Mouse (Mus musculus) lung, embryonic 15.5 days (tissue): ENCODE data around the gene Acaca. TPM values are rescaled to one million over a fixed set of nuclear protein-coding genes. Genes with fewer than 3 reads are reported as not detected.

Source experiments
- ATAC-seq: fragments of 200-750 bp; cut with Nextera tagmentation; 2 replicates; pipeline ENCODE4 v1.8.0; 2017; ENCODE audit warnings: moderate number of reproducible peaks, borderline replicate concordance; ENCODE audit not compliant: low FRiP score, low TSS enrichment; ENCODE audit errors: extremely low read depth
- H3K27ac ChIP-seq: fragments of 300-500 bp; sonication (generic); 2 replicates; pipeline ENCODE4 v1.5.1; 2015; ENCODE audit warnings: moderate library complexity, mild to moderate bottlenecking, inconsistent platforms
- H3K27me3 ChIP-seq: fragments of 300-500 bp; sonication (generic); 2 replicates; pipeline ENCODE4 v1.6.1; 2015; ENCODE audit warnings: inconsistent platforms
- H3K36me3 ChIP-seq: fragments of 300-500 bp; sonication (generic); 2 replicates; pipeline ENCODE4 v1.6.1; 2015; ENCODE audit warnings: inconsistent platforms
- H3K4me1 ChIP-seq: fragments of 300-500 bp; sonication (generic); 2 replicates; pipeline ENCODE4 v1.6.1; 2015; ENCODE audit warnings: inconsistent platforms
- H3K4me2 ChIP-seq: fragments of 300-500 bp; sonication (generic); 2 replicates; pipeline ENCODE4 v1.6.1; 2015; ENCODE audit warnings: inconsistent platforms, mild to moderate bottlenecking, moderate library complexity
- H3K4me3 ChIP-seq: fragments of 300-500 bp; sonication (generic); 2 replicates; pipeline ENCODE4 v1.5.1; 2015; ENCODE audit warnings: mild to moderate bottlenecking, inconsistent platforms
- H3K9ac ChIP-seq: fragments of 300-500 bp; sonication (generic); 2 replicates; pipeline ENCODE4 v1.6.1; 2015; ENCODE audit warnings: inconsistent platforms
- H3K9me3 ChIP-seq: fragments of 300-500 bp; sonication (generic); 2 replicates; pipeline ENCODE4 v1.6.1; 2016; ENCODE audit warnings: inconsistent platforms
- WGBS: fragments of 180-500 bp; shearing (Covaris S2); methylation state at CpG from one replicate; pipeline ENCODE4 v1.1.7; 2015; 5-methylcytosine and 5-hydroxymethylcytosine counted together
- polyA plus RNA-seq: library from polyadenylated mRNA; unstranded; fragments of >200 nt; fragmentation: Nextera tagmentation; extraction: Ambion mirVana; gene quantifications from 2 replicates; pipeline ENCODE4 v1.2.1, GENCODE M21; 2015

The Acaca gene
- polyA plus RNA-seq, 1 experiment from 2014 or later: 14.6 TPM

DNA sequence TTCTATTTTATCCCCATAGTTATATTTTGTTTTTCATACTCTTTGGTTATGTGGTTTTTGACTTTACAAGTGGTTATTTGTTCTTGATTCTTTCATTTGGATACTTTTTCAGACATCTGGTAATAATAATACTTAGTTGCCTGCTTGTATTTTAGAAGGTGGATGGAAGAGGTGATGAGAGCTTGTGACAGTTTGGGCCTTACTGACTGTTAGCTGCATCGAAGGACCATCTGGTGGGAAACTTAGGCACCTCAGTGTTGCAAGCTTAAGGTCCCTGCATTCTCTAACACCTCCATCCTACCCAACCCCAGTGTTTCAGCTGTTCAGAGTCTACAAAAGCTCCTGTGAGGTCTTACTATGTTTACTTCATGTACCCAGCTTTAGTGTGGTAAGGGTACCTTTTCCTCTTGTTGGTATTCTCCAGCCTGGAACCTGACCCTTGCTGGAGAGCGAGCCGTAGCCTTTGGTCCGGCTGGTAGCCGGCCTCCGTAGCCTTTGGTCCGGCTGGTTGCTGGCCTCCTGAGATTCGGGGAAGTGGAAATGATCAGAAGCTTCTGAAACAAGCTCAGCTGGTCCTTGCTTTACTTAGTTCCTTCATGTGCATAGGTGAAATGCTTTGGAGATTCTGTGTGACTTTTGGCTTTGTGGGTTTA is 61.2 kb downstream of the Acaca start:
- Histone ChIP-seq H3K4me3 (no peak overlapping the region), H3K27ac (no peak overlapping the region), H3K9me3 (no peaks in the 10 kb centered on the region), H3K36me3 (no peaks in the 10 kb centered on the region), H3K4me1 (no peaks in the 10 kb centered on the region), H3K4me2 (no peak overlapping the region), H3K9ac (no peak overlapping the region), H3K27me3 (no peaks in the 10 kb centered on the region)
- no peak for ATAC-seq
- WGBS: 85% methylated on average over 8 of the region's 8 CpGs

DNA sequence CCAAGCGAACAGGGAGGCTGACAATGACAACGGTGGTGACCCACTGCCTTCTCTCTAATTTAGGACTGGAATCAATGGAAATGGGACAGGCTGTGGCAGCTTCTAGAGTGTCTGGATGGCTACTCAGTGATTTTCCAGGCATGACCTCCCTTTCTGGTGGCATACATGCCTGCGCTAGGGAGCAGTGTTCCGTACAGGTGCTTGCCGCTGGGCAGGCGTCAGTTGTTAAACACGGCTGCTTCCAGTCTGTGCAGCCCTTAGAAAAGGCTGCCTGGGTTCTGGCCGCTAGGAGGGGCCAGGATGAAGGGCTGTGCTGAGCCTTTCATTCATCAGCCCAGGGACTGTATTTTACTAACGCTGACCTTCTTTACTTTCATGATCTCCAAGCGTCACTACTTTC is 63.8 kb downstream of the Acaca start:
- H3K9me3 ChIP-seq: no peaks in the 10 kb centered on the region
- no peak overlapping the region for H3K4me2 ChIP-seq
- no peak overlapping the region for H3K4me3 ChIP-seq
- no peak for ATAC-seq
- H3K27ac ChIP-seq: no peak overlapping the region
- 71% methylated on average over 10 of the region's 10 CpGs for WGBS
- no peaks in the 10 kb centered on the region for H3K4me1 ChIP-seq
- H3K9ac ChIP-seq: no peak overlapping the region
- H3K36me3 ChIP-seq: 0 out of 2 replicates have a peak, but pooled peaks cover 2% of the 10 kb centered on the region
- H3K27me3 ChIP-seq: no peaks in the 10 kb centered on the region

DNA sequence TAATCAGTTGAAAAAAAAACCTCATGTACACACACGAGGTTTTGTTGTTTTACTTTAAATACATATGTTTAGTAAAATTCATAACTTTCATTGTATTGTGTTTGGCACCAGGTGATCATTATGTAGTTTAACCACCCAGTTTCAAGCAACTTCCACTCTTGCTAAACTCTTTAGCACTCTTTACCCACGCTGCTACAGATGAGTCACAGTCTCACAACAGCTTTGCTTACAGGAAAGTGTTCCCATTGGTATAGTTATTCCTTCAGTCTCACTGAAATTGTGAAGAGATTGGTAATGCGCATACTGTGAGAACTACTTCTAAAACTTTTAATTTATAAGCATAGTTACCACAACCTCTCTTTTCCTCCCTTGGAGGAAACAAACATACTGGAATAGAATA is 65.3 kb downstream of the Acaca start:
- Histone ChIP-seq H3K9me3 (no peaks in the 10 kb centered on the region), H3K4me2 (no peak overlapping the region), H3K27ac (no peak overlapping the region), H3K4me3 (no peak overlapping the region), H3K36me3 (0 out of 2 replicates have a peak, but pooled peaks cover 2% of the 10 kb centered on the region), H3K4me1 (no peaks in the 10 kb centered on the region), H3K27me3 (no peaks in the 10 kb centered on the region), H3K9ac (no peak overlapping the region)
- WGBS: 84% methylated on average over 3 of the region's 3 CpGs
- ATAC-seq: no peak

DNA sequence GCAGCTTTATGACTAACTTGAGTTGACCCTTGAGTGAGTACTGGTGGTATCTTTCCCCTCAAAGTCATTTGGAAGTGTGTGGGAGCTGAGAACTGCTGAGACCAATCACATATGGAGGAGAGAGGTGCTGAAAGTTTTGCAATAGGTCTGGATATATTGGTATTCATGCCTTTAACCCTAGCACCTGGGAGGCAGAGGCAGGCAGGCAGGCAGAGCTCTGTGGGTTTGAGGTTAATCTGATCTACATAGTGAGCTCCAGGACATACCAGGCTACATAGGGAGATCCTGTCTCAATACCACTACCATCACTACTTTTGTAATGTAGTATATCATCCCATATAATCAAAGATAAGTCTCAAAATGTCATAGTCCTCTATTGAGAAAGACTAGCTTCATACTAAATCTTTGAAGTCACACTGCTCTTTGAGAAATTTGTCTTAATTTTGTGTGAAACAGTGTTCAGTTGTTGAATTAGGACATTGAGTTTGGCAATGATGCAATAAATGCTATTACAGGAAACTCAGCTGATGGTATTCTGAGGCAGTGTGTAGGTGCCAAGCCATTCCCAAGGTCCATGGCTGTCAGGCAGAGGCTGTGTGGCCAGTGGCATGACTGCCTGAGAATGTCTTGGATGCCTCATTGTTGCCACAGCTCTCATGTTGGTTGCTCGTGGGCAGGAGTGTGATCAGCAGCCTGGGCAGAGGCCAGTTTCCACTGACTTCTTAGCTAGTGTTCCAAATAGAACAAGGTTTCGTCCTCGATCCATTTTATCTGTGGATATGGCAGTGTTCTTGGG is 68.3 kb downstream of the Acaca start:
- no peaks in the 10 kb centered on the region for H3K27me3 ChIP-seq
- no peaks in the 10 kb centered on the region for H3K4me1 ChIP-seq
- H3K9ac ChIP-seq: no peak overlapping the region
- H3K4me3 ChIP-seq: no peak overlapping the region
- H3K9me3 ChIP-seq: no peaks in the 10 kb centered on the region
- H3K4me2 ChIP-seq: no peak overlapping the region
- H3K36me3 ChIP-seq: 0 out of 2 replicates have a peak, but pooled peaks cover 2% of the 10 kb centered on the region
- H3K27ac ChIP-seq: no peak overlapping the region
- ATAC-seq: no peak
- 90% methylated on average over 3 of the region's 3 CpGs for WGBS

DNA sequence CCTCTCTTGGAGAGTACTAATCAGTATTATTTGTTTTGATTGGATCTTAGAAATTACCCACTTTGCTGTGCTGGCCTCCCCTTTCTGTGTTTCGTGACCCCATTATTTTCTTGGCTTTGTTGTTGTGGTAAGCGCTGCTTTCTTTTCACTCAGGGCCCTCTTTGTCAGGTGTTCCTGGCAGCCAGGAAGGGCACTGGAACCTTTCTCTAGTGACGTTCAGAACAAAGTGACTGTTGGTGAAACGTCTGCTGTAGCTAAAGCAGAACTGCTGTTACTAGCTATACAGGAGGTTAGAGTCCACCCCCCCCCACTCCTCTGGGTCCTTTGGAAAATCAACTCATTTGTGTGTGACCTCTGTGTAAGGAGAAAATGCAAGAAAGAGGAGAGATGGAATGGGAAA is 76.3 kb downstream of the Acaca start:
- WGBS: 66% methylated on average over 4 of the region's 4 CpGs
- no peak for ATAC-seq
- no peak overlapping the region for H3K27ac ChIP-seq
- no peak overlapping the region for H3K4me2 ChIP-seq
- H3K27me3 ChIP-seq: no peaks in the 10 kb centered on the region
- H3K9me3 ChIP-seq: no peaks in the 10 kb centered on the region
- no peaks in the 10 kb centered on the region for H3K36me3 ChIP-seq
- H3K4me3 ChIP-seq: no peak overlapping the region
- H3K9ac ChIP-seq: no peak overlapping the region
- no peaks in the 10 kb centered on the region for H3K4me1 ChIP-seq

DNA sequence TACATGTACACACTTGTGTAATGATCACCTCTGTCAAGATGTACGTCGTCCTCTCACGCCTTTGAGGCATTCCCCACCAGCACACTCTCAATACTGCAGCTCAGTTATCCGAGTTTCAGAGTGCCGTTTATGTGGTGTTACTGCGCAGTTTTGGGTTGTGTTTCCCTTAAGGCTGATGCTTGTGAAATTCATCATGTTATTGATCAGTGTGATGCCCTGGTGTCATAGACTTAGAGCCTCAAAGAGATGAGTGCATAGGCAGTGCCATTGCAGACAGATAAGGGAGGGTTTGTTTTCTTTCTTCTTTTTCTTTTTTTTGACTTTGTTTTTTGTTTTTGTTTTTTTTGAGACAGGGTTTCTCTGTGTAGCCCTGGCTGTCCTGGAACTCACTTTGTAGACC is 81.4 kb downstream of the Acaca start:
- Histone ChIP-seq H3K4me2 (no peak overlapping the region), H3K36me3 (peaks cover 4% of the 10 kb centered on the region; the same call in 1 of the 2 replicates), H3K4me3 (no peak overlapping the region), H3K27ac (no peak overlapping the region), H3K9ac (no peak overlapping the region), H3K9me3 (no peaks in the 10 kb centered on the region), H3K4me1 (no peaks in the 10 kb centered on the region), H3K27me3 (no peaks in the 10 kb centered on the region)
- no peak for ATAC-seq
- WGBS: 90% methylated on average over 6 of the region's 6 CpGs

DNA sequence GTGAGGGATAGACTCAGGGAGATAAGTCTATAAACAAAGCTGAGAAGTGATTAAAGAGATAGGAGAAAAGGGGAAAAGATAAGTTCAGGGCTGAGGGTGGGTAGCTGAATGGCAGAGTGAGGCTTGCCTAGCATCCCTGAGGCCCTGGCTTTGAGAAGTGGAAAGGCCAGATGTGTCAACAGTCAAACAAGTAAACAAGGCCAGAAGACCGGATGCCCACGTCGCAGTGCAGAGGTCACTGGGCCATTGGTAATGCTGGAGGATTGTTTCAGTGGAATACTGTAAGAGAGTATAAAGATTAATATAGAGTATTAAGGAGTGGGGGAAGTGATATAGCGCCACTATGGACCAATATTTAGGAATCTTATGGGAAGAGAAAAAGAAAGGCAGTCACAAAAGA is 89.5 kb downstream of the Acaca start:
- Histone ChIP-seq H3K4me2 (no peak overlapping the region), H3K4me3 (no peak overlapping the region), H3K36me3 (peaks cover 4% of the 10 kb centered on the region; the same call in 1 of the 2 replicates), H3K4me1 (no peaks in the 10 kb centered on the region), H3K27ac (no peak overlapping the region), H3K9me3 (no peaks in the 10 kb centered on the region), H3K9ac (no peak overlapping the region), H3K27me3 (no peaks in the 10 kb centered on the region)
- no peak for ATAC-seq
- 56% methylated on average over 4 of the region's 4 CpGs for WGBS

DNA sequence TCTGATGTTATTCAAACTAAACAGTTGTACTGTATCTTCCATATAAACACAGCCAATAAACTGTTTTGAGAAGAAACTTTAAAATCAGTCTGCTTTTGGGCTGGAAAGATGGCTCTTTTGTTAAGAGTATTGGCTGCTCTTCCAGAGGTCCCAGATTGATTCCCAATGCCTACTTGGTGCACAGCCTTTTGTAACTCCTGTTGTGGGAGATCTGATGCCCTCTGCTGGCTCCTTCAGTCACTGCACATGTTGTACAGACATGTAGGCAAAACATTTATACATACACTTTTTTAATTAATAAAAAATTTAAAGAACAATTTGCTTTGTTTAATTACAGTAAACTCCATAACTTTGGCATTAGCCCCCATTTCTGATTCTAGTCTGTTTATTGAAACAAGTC is 114.1 kb downstream of the Acaca start:
- Histone ChIP-seq H3K4me3 (no peak overlapping the region), H3K4me2 (no peak overlapping the region), H3K4me1 (no peaks in the 10 kb centered on the region), H3K36me3 (no peaks in the 10 kb centered on the region; the same call in 1 of the 2 replicates), H3K27me3 (no peaks in the 10 kb centered on the region), H3K27ac (no peak overlapping the region), H3K9ac (no peak overlapping the region), H3K9me3 (no peaks in the 10 kb centered on the region)
- no peak for ATAC-seq

DNA sequence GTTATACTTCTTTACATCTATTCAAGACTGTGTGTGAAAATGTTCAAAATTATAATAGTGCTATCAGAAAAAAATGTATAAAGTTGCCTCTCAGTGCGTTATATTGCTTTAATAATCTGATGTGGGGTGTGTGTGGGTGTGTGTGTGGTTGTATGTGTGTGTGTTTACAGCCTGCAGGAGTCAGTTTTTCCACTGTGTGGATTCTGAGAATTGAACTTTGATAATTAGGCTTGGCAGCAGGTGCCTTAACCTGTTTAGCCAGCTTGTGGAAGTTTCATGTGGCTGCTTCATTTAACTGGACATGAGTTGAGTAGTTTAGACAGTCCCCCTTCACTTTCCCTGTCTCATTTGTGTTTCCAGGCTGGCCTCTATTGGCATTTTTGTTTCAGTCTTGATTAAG is 117.9 kb downstream of the Acaca start:
- H3K4me3 ChIP-seq: no peak overlapping the region
- H3K36me3 ChIP-seq: peaks cover 10% of the 10 kb centered on the region; the same call in 1 of the 2 replicates
- H3K27ac ChIP-seq: no peak overlapping the region
- H3K4me2 ChIP-seq: no peak overlapping the region
- WGBS: 76% methylated on average over 1 of the region's 1 CpGs
- no peak overlapping the region for H3K9ac ChIP-seq
- no peak for ATAC-seq
- H3K4me1 ChIP-seq: no peaks in the 10 kb centered on the region
- H3K9me3 ChIP-seq: no peaks in the 10 kb centered on the region
- H3K27me3 ChIP-seq: no peaks in the 10 kb centered on the region

DNA sequence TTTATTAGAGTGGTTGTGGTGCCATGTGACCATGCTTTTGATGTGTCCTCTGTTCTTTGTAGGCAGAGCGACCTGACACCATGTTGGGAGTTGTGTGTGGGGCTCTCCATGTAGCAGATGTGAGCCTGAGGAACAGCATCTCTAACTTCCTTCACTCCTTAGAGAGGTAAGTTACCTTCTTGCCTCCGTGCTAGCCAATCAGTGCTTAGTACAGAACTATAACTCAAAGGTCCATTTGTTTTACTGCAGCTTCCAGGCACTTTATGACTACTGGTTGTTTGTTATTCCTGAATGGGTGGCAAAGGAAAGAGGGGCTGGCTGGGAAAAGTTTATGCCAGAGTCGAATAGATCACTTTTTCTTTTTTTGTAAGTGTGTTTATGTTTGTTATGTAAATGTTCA is 121.7 kb downstream of the Acaca start:
- H3K27me3 ChIP-seq: no peaks in the 10 kb centered on the region
- H3K4me1 ChIP-seq: no peaks in the 10 kb centered on the region
- H3K9ac ChIP-seq: no peak overlapping the region
- no peaks in the 10 kb centered on the region for H3K9me3 ChIP-seq
- WGBS: 82% methylated on average over 3 of the region's 3 CpGs
- no peak overlapping the region for H3K4me3 ChIP-seq
- H3K27ac ChIP-seq: no peak overlapping the region
- no peak for ATAC-seq
- H3K4me2 ChIP-seq: no peak overlapping the region
- H3K36me3 ChIP-seq: peaks cover 12% of the 10 kb centered on the region; the same call in 1 of the 2 replicates

DNA sequence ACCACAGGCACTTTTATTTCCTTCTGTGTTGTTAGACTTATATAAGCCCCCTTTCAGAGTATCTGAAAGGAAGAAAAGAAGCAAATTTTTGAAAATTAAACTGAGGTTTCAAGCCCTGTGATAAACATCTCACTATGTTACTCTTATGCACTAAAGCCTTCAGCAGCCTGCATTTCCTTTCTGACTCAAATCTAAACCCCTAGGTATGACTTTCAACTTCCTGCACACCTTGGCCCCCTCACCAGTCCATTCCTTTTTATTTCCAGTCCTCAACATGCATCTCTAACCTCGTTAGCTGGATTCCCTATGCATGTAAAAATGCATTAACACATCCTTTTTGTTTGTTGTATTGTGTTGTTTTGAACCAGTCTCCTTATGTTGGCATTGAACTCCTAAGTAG is 123.0 kb downstream of the Acaca start:
- peaks cover 16% of the 10 kb centered on the region; the same call in 1 of the 2 replicates for H3K36me3 ChIP-seq
- no peaks in the 10 kb centered on the region for H3K27me3 ChIP-seq
- WGBS: 93% methylated on average over 1 of the region's 1 CpGs
- H3K27ac ChIP-seq: no peak overlapping the region
- no peaks in the 10 kb centered on the region for H3K4me1 ChIP-seq
- H3K9me3 ChIP-seq: no peaks in the 10 kb centered on the region
- no peak overlapping the region for H3K4me3 ChIP-seq
- no peak for ATAC-seq
- no peak overlapping the region for H3K4me2 ChIP-seq
- H3K9ac ChIP-seq: no peak overlapping the region

DNA sequence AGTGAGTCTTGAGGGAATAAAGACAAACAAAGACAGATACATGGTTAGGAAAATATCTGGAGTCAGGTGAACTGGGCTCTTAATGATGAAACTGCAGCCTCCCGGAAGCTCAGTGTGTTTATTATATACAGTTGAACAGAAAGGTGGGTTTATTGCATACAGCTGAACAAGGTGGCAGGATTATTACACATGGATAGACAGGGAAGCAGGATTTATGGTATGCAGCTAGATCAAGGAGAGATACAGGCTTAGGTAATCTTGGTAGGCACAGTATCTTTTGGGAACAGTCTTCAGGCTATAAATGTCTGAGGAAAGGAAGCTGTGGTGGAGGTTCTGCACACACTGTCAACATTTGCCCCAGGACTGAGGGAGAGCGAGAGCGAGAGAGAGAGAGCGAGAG is 126.4 kb downstream of the Acaca start:
- no peak for ATAC-seq
- H3K4me2 ChIP-seq: no peak overlapping the region
- peaks cover 18% of the 10 kb centered on the region; the same call in 1 of the 2 replicates for H3K36me3 ChIP-seq
- no peak overlapping the region for H3K27ac ChIP-seq
- H3K27me3 ChIP-seq: no peaks in the 10 kb centered on the region
- no peaks in the 10 kb centered on the region for H3K9me3 ChIP-seq
- no peak overlapping the region for H3K4me3 ChIP-seq
- no peaks in the 10 kb centered on the region for H3K4me1 ChIP-seq
- 86% methylated on average over 4 of the region's 4 CpGs for WGBS
- no peak overlapping the region for H3K9ac ChIP-seq
